In the genomic region with DNA sequence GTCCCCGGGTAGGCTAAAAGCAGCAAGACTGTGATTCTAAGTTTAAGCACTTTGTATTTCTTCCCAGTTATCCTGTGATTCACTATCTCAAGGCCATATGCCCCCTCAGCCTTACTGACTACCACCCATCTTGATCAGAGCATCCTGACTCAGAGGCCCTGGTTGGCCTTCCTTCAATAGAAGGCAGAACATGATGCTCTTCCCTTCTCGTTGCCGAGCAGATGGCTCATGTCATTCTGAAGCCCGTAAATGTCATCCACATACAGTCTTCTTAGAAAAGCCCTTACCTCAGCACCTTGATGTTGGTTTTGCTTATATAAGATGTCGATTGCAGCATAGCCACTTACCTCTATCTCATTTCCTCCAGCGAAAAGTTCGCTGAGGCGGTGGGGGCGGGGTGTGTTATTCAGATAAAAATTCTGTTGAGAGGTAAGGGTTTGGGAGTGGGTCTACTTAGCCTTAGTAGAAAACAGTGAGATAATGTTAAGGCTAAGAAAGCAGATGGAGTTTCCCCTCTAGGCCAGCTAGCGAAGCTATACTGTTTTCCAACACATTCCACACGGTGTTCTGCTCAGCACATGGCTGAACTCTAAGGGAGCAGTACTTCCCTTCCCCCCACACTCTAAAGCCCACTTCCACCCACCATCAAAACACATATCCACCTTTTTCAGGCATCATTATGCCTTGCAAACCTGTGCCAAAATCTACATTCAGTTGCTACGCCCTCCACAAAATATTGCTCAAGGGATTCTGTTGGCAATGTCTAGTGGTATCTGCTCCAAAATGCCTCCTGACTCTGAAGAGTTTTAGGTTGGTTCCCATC, we compare ENCODE assay signal across 10 mouse cellular contexts. TPM values are rescaled to one million over a fixed set of nuclear protein-coding genes. Genes with fewer than 3 reads are reported as not detected.
DNase-seq lines count a peak whose midpoint lies in the region; ATAC-seq and TF ChIP-seq lines count a peak whose summit lies in the region.
"Had no signal": no experiment of that assay in that cellular context is flagged by ENCODE, and none has a peak within 500 bp of the region (broad histone marks: within the 10 kb centered on the region; RNA-seq: fewer than 3 reads in every experiment).

No protein-coding gene starts in this region.

- DNase-seq in heart, adult 11 months = peak; percentile 52
- no peak for DNase-seq in heart, adult 2 months
- DNase-seq in stomach, postnatal 0 days (ENCODE audit: low spot score) = no peak
- DNase-seq in limb, embryonic 14.5 days (ENCODE audit: low spot score) = no peak
- DNase-seq in thymus, postnatal 25 days = peak; percentile 61
- no peak for DNase-seq in midbrain, embryonic 11.5 days (ENCODE audit: low spot score, missing footprints)
- no peak for DNase-seq in forebrain, embryonic 11.5 days (ENCODE audit: low spot score)
- DNase-seq: B cell, adult 2 months had no signal

- H3K4me3 ChIP-seq in heart, adult 2 months = no peak overlapping the region
- H3K4me3 ChIP-seq in stomach, embryonic 14.5 days (ENCODE audit: low read depth, low read length) = no peak overlapping the region
- H3K4me3 ChIP-seq in stomach, postnatal 0 days (ENCODE audit: low read depth, low read length) = no peak overlapping the region
- no peak overlapping the region for H3K4me3 ChIP-seq in limb, embryonic 14.5 days (replicated peaks; ENCODE audit: low read length)
- H3K4me3 ChIP-seq in midbrain, embryonic 11.5 days (ENCODE audit: low read depth, low read length) = no peak overlapping the region
- no peak overlapping the region for H3K4me3 ChIP-seq in forebrain, embryonic 11.5 days (ENCODE audit: low read depth, low read length)
- H3K4me3 ChIP-seq: megakaryocyte, embryonic 14.5 days had no signal

- no peaks in the 10 kb centered on the region for H3K36me3 ChIP-seq in heart, adult 2 months (ENCODE audit: control insufficient read depth, insufficient read depth, low read length)
- no peaks in the 10 kb centered on the region for H3K36me3 ChIP-seq in stomach, embryonic 14.5 days (ENCODE audit: control insufficient read depth, insufficient read depth, low read length)
- H3K36me3 ChIP-seq in stomach, postnatal 0 days (ENCODE audit: control insufficient read depth, insufficient read depth, low read length) = no peaks in the 10 kb centered on the region
- no peaks in the 10 kb centered on the region for H3K36me3 ChIP-seq in limb, embryonic 14.5 days (ENCODE audit: control insufficient read depth, insufficient read depth, low read length)
- H3K36me3 ChIP-seq in midbrain, embryonic 11.5 days (ENCODE audit: control insufficient read depth, insufficient read depth, low read length) = no peaks in the 10 kb centered on the region
- no peaks in the 10 kb centered on the region for H3K36me3 ChIP-seq in forebrain, embryonic 11.5 days (ENCODE audit: control insufficient read depth, insufficient read depth, low read length)

- TF ChIP-seq POLR2A in heart, adult 2 months (IDR thresholded peaks at IDR 0.05; ENCODE audit: insufficient read depth, low read depth, low read length) = no peak
- no peak for TF ChIP-seq POLR2A in limb, embryonic 14.5 days (IDR thresholded peaks at IDR 0.05; ENCODE audit: borderline replicate concordance, extremely low read depth, insufficient read depth, insufficient read length)

- intact Hi-C loops in heart, adult 2 months (cut with DNase I) = no loop called here

- ATAC-seq in stomach, embryonic 14.5 days (ENCODE audit: insufficient number of reproducible peaks, insufficient read depth, low FRiP score, low read depth) = 0 out of 2 replicates have a peak, but pooled peaks have one; percentile 37
- ATAC-seq in stomach, postnatal 0 days (ENCODE audit: low FRiP score, low TSS enrichment) = no peak
- ATAC-seq in limb, embryonic 14.5 days (ENCODE audit: low FRiP score, low read depth) = peak; percentile 34; the same call in 1 of the 2 replicates
- no peak for ATAC-seq in midbrain, embryonic 11.5 days (ENCODE audit: low FRiP score)
- ATAC-seq in forebrain, embryonic 11.5 days (replicated peaks; ENCODE audit: low FRiP score) = no peak

- H3K79me2 ChIP-seq in heart, adult 2 months (replicated peaks; ENCODE audit: control insufficient read depth, insufficient read depth, low read length) = no peaks in the 10 kb centered on the region

- H3K27ac ChIP-seq in heart, adult 2 months = no peak overlapping the region
- H3K27ac ChIP-seq in stomach, embryonic 14.5 days (ENCODE audit: low read length) = no peak overlapping the region
- H3K27ac ChIP-seq in stomach, postnatal 0 days (replicated peaks) = no peak overlapping the region
- no peak overlapping the region for H3K27ac ChIP-seq in limb, embryonic 14.5 days (replicated peaks; ENCODE audit: low read depth, low read length)
- no peak overlapping the region for H3K27ac ChIP-seq in midbrain, embryonic 11.5 days (ENCODE audit: low read depth, low read length)
- H3K27ac ChIP-seq in forebrain, embryonic 11.5 days (ENCODE audit: low read depth, low read length) = no peak overlapping the region

- no peaks in the 10 kb centered on the region for H3K4me1 ChIP-seq in heart, adult 2 months (ENCODE audit: control insufficient read depth, insufficient read depth, low read length)
- H3K4me1 ChIP-seq in stomach, embryonic 14.5 days (ENCODE audit: control insufficient read depth, insufficient read depth, low read length) = 0 out of 2 replicates have a peak, but pooled peaks cover 3% of the 10 kb centered on the region
- H3K4me1 ChIP-seq in stomach, postnatal 0 days (replicated peaks; ENCODE audit: control insufficient read depth, insufficient read depth) = no peaks in the 10 kb centered on the region
- no peaks in the 10 kb centered on the region for H3K4me1 ChIP-seq in limb, embryonic 14.5 days (ENCODE audit: control insufficient read depth, insufficient read depth, low read length)
- no peaks in the 10 kb centered on the region for H3K4me1 ChIP-seq in midbrain, embryonic 11.5 days (ENCODE audit: control insufficient read depth, insufficient read depth, low read length)
- no peaks in the 10 kb centered on the region for H3K4me1 ChIP-seq in forebrain, embryonic 11.5 days (replicated peaks; ENCODE audit: control insufficient read depth, insufficient read depth, low read length)

- no peak overlapping the region for H3K9ac ChIP-seq in heart, adult 2 months (ENCODE audit: low read depth, low read length)
- H3K9ac ChIP-seq in stomach, embryonic 14.5 days (replicated peaks; ENCODE audit: low read depth, low read length) = no peak overlapping the region
- H3K9ac ChIP-seq in stomach, postnatal 0 days (ENCODE audit: low read length) = no peak overlapping the region
- H3K9ac ChIP-seq in limb, embryonic 14.5 days (ENCODE audit: low read depth, low read length, severe bottlenecking) = no peak overlapping the region
- H3K9ac ChIP-seq in midbrain, embryonic 11.5 days (ENCODE audit: low read length) = no peak overlapping the region
- H3K9ac ChIP-seq in forebrain, embryonic 11.5 days (ENCODE audit: low read length) = no peak overlapping the region

- no peak for TF ChIP-seq EP300 in heart, adult 2 months (IDR thresholded peaks at IDR 0.05; ENCODE audit: insufficient read depth, low read depth, low read length)
- no peak for TF ChIP-seq EP300 in stomach, postnatal 0 days (optimal IDR thresholded peaks at IDR 0.05)

- H3K27me3 ChIP-seq in heart, adult 2 months (ENCODE audit: control insufficient read depth, insufficient read depth, low read length) = no peaks in the 10 kb centered on the region
- no peaks in the 10 kb centered on the region for H3K27me3 ChIP-seq in stomach, embryonic 14.5 days (ENCODE audit: control insufficient read depth, insufficient read depth, low read length)
- H3K27me3 ChIP-seq in stomach, postnatal 0 days (ENCODE audit: control insufficient read depth, insufficient read depth, low read length) = no peaks in the 10 kb centered on the region
- no peaks in the 10 kb centered on the region for H3K27me3 ChIP-seq in limb, embryonic 14.5 days (ENCODE audit: control insufficient read depth, insufficient read depth, low read length)
- no peaks in the 10 kb centered on the region for H3K27me3 ChIP-seq in midbrain, embryonic 11.5 days (ENCODE audit: control insufficient read depth, insufficient read depth, low read length)
- no peaks in the 10 kb centered on the region for H3K27me3 ChIP-seq in forebrain, embryonic 11.5 days (ENCODE audit: control insufficient read depth, insufficient read depth, low read length)
- H3K27me3 ChIP-seq: megakaryocyte, embryonic 14.5 days had no signal

- H3K9me3 ChIP-seq in stomach, embryonic 14.5 days (ENCODE audit: control insufficient read depth, low read depth, low read length) = 0 out of 2 replicates have a peak, but pooled peaks cover 4% of the 10 kb centered on the region
- H3K9me3 ChIP-seq in stomach, postnatal 0 days (ENCODE audit: control insufficient read depth, low read length) = no peaks in the 10 kb centered on the region
- H3K9me3 ChIP-seq in limb, embryonic 14.5 days (ENCODE audit: control insufficient read depth, low read length) = no peaks in the 10 kb centered on the region
- H3K9me3 ChIP-seq in midbrain, embryonic 11.5 days (ENCODE audit: control insufficient read depth, low read length) = no peaks in the 10 kb centered on the region
- H3K9me3 ChIP-seq in forebrain, embryonic 11.5 days (ENCODE audit: control insufficient read depth, low read length) = no peaks in the 10 kb centered on the region
- H3K9me3 ChIP-seq: megakaryocyte, embryonic 14.5 days had no signal

- H3K4me2 ChIP-seq in stomach, embryonic 14.5 days (replicated peaks; ENCODE audit: low read depth, low read length) = no peak overlapping the region
- no peak overlapping the region for H3K4me2 ChIP-seq in stomach, postnatal 0 days (replicated peaks; ENCODE audit: low read depth)
- H3K4me2 ChIP-seq in limb, embryonic 14.5 days (replicated peaks; ENCODE audit: low read depth, low read length, severe bottlenecking) = no peak overlapping the region
- no peak overlapping the region for H3K4me2 ChIP-seq in midbrain, embryonic 11.5 days
- no peak overlapping the region for H3K4me2 ChIP-seq in forebrain, embryonic 11.5 days (ENCODE audit: low read depth, low read length, severe bottlenecking)

- TF ChIP-seq CTCF in heart, adult 2 months (IDR thresholded peaks at IDR 0.05) = no peak
- no peak for TF ChIP-seq CTCF in stomach, postnatal 0 days (IDR thresholded peaks at IDR 0.05; ENCODE audit: low read depth)

- WGBS in heart, adult 2 months = 54% methylated on average over 12 of the region's 12 CpGs
- WGBS in stomach, embryonic 14.5 days = 59% methylated on average over 12 of the region's 12 CpGs
- WGBS in stomach, postnatal 0 days = 52% methylated on average over 12 of the region's 12 CpGs
- 74% methylated on average over 12 of the region's 12 CpGs for WGBS in limb, embryonic 14.5 days
- 90% methylated on average over 12 of the region's 12 CpGs for WGBS in midbrain, embryonic 11.5 days
- WGBS in forebrain, embryonic 11.5 days = 92% methylated on average over 12 of the region's 12 CpGs

RNA-seq across cellular contexts. Expression of a gene that starts 21.7 kb away (rescaled TPM):
- 1 to 10 TPM in 1 of 2 experiments, under 1 TPM in 1; 0.47 to 1.2 TPM for total RNA-seq in heart, adult 2 months (2021)
- 0.35 and 0.64 TPM in 2 replicates for polyA plus RNA-seq in heart, adult 2 months (2012; rRNA removed)
- polyA plus RNA-seq in stomach, embryonic 14.5 days (2014; fragmentation: Nextera tagmentation; extraction: Ambion mirVana) = 0.06 and 0.19 TPM in 2 replicates
- polyA plus RNA-seq in stomach, postnatal 0 days (2015; fragmentation: Nextera tagmentation; extraction: Ambion mirVana) = 0.05 and 0.06 TPM in 2 replicates
- polyA plus RNA-seq in limb, embryonic 14.5 days (2012; rRNA removed) = 0.10 and 0.12 TPM in 2 replicates
- 0.08 and 0.11 TPM in 2 replicates for polyA plus RNA-seq in limb, embryonic 14.5 days (2014; fragmentation: Nextera tagmentation; extraction: Ambion mirVana)
- polyA plus RNA-seq in midbrain, embryonic 11.5 days (2014; fragmentation: Nextera tagmentation; extraction: Ambion mirVana) = 0.29 and 0.37 TPM in 2 replicates
- 0.27 and 0.35 TPM in 2 replicates for polyA plus RNA-seq in forebrain, embryonic 11.5 days (2014; fragmentation: Nextera tagmentation; extraction: Ambion mirVana)

RNA-seq across cellular contexts. Expression of a gene that starts 50.8 kb away (rescaled TPM):
- total RNA-seq in heart, adult 2 months (2021) = 1 to 10 TPM; 2.6 to 4.6 TPM
- polyA plus RNA-seq in heart, adult 2 months (2012; rRNA removed) = 1.6 and 2.2 TPM in 2 replicates
- 1.1 and 2.1 TPM in 2 replicates for polyA plus RNA-seq in stomach, embryonic 14.5 days (2014; fragmentation: Nextera tagmentation; extraction: Ambion mirVana)
- 1.5 and 1.8 TPM in 2 replicates for polyA plus RNA-seq in stomach, postnatal 0 days (2015; fragmentation: Nextera tagmentation; extraction: Ambion mirVana)
- polyA plus RNA-seq in limb, embryonic 14.5 days (2012; rRNA removed) = 1.2 and 1.7 TPM in 2 replicates
- polyA plus RNA-seq in limb, embryonic 14.5 days (2014; fragmentation: Nextera tagmentation; extraction: Ambion mirVana) = 2.3 and 2.8 TPM in 2 replicates
- polyA plus RNA-seq in midbrain, embryonic 11.5 days (2014; fragmentation: Nextera tagmentation; extraction: Ambion mirVana) = 0.64 and 0.80 TPM in 2 replicates
- 0.69 and 0.87 TPM in 2 replicates for polyA plus RNA-seq in forebrain, embryonic 11.5 days (2014; fragmentation: Nextera tagmentation; extraction: Ambion mirVana)

Comparison
In these comparisons a context has a peak if more than half of its experiments do, and no peak if none do; other contexts are left out.
1. DNase-seq: peak in heart, adult 11 months (single experiment) and thymus, postnatal 25 days (single experiment); none in heart, adult 2 months (0 of 2), stomach, postnatal 0 days (single experiment), limb, embryonic 14.5 days (single experiment), midbrain, embryonic 11.5 days (single experiment) and forebrain, embryonic 11.5 days (single experiment).
2. ATAC-seq: peak in stomach, embryonic 14.5 days (single experiment) and limb, embryonic 14.5 days (single experiment); none in stomach, postnatal 0 days (single experiment), midbrain, embryonic 11.5 days (single experiment) and forebrain, embryonic 11.5 days (single experiment).